Mouse (Mus musculus) embryonic facial prominence, embryonic 12.5 days (tissue): Measurements from ENCODE around the gene Lcn8. TPM values are rescaled to one million over a fixed set of nuclear protein-coding genes. Genes with fewer than 3 reads are reported as not detected.

Source experiments
- ATAC-seq: fragments of 200-750 bp; cut with Nextera tagmentation; 2 replicates; pipeline ENCODE4 v1.8.0; 2017; ENCODE audit not compliant: insufficient number of reproducible peaks, insufficient read depth, low FRiP score, low TSS enrichment
- H3K27ac ChIP-seq: fragments of 300-500 bp; sonication (generic); 2 replicates; pipeline ENCODE4 v1.5.1; 2016; ENCODE audit warnings: mild to moderate bottlenecking
- H3K27me3 ChIP-seq: fragments of 300-500 bp; sonication (generic); 2 replicates; pipeline ENCODE4 v1.6.1; 2016; ENCODE audit warnings: mild to moderate bottlenecking, moderate library complexity
- H3K36me3 ChIP-seq: fragments of 300-500 bp; sonication (generic); 2 replicates; pipeline ENCODE4 v1.6.1; 2016; ENCODE audit warnings: mild to moderate bottlenecking
- H3K4me1 ChIP-seq: fragments of 300-500 bp; sonication (generic); 2 replicates; pipeline ENCODE4 v1.6.1; 2016
- H3K4me2 ChIP-seq: fragments of 300-500 bp; sonication (generic); replicated peaks from 2 replicates; pipeline ENCODE4 v1.6.1; 2016; ENCODE audit warnings: mild to moderate bottlenecking, moderate library complexity
- H3K4me3 ChIP-seq: fragments of 300-500 bp; sonication (generic); 2 replicates; pipeline ENCODE4 v1.5.1; 2016; ENCODE audit warnings: mild to moderate bottlenecking
- H3K9ac ChIP-seq: fragments of 300-500 bp; sonication (generic); 2 replicates; pipeline ENCODE4 v1.6.1; 2016; ENCODE audit warnings: mild to moderate bottlenecking, moderate library complexity
- H3K9me3 ChIP-seq: fragments of 300-500 bp; sonication (generic); 2 replicates; pipeline ENCODE4 v1.6.1; 2016; ENCODE audit warnings: mild to moderate bottlenecking, moderate library complexity
- WGBS: fragments of 180-500 bp; shearing (Covaris S2); methylation state at CpG from one replicate; pipeline ENCODE4 v1.1.7; 2016; 5-methylcytosine and 5-hydroxymethylcytosine counted together
- polyA plus RNA-seq: library from polyadenylated mRNA; unstranded; fragments of >200 nt; fragmentation: Nextera tagmentation; extraction: Ambion mirVana; gene quantifications from 2 replicates; pipeline ENCODE4 v1.2.1, GENCODE M21; 2016

Lcn8 gene
- 0.36 and 0.62 TPM in 2 replicates for polyA plus RNA-seq

- H3K27ac ChIP-seq: no peak within 1 kb of the TSS
- no peak within 1 kb of the TSS for H3K4me3 ChIP-seq
- no peak within 1 kb of the TSS for H3K4me2 ChIP-seq
- H3K27me3 ChIP-seq: no peaks in the 10 kb centered on the region
- H3K36me3 ChIP-seq: no peaks in the 10 kb centered on the region
- WGBS: 75% methylated on average over 2 of the region's 2 CpGs
- no peaks in the 10 kb centered on the region for H3K4me1 ChIP-seq
- no peaks in the 10 kb centered on the region for H3K9me3 ChIP-seq
- H3K9ac ChIP-seq: no peak within 1 kb of the TSS
- ATAC-seq: no peak
These were observed at the start of gene Lcn8 for GRCm38 (mm10) chr2:25652902-25653301. Lcn8 (plus strand) TSS chr2:25653120.

GRCm38 (mm10) chr2:25607761-25608622 is 44.9 kb upstream of the Lcn8 start, which contains the start of gene Rabl6:
Rabl6 (minus strand) TSS chr2:25608521.
- peak; percentile 89 for ATAC-seq
- Histone ChIP-seq H3K27ac (peak within 1 kb of the TSS; percentile 91), H3K36me3 (peaks cover 4% of the 10 kb centered on the region), H3K4me1 (peaks cover 15% of the 10 kb centered on the region), H3K9me3 (no peaks in the 10 kb centered on the region), H3K4me3 (peak within 1 kb of the TSS; percentile 99), H3K27me3 (peaks cover 4% of the 10 kb centered on the region; the same call in 1 of the 2 replicates), H3K4me2 (peak within 1 kb of the TSS; percentile 68), H3K9ac (peak within 1 kb of the TSS; percentile 89)
- WGBS: under 1% methylated on average over 80 of the region's 80 CpGs

GRCm38 (mm10) chr2:25608671-25609070 is 44.2 kb upstream of the Lcn8 start:
- 0 out of 2 replicates have a peak overlapping the region, but pooled peaks have one; percentile 91 for H3K27ac ChIP-seq
- peaks cover 9% of the 10 kb centered on the region; the same call in 1 of the 2 replicates for H3K27me3 ChIP-seq
- H3K9me3 ChIP-seq: no peaks in the 10 kb centered on the region
- peak overlapping the region; percentile 99 for H3K4me3 ChIP-seq
- peak overlapping the region; percentile 89; the same call in 1 of the 2 replicates for H3K9ac ChIP-seq
- no peak for ATAC-seq
- H3K4me2 ChIP-seq: peak overlapping the region; percentile 68
- no peaks in the 10 kb centered on the region for H3K36me3 ChIP-seq
- peaks cover 15% of the 10 kb centered on the region for H3K4me1 ChIP-seq
- 66% methylated on average over 10 of the region's 10 CpGs for whole genome bisulfite sequencing

- no peak overlapping the region for H3K4me3 ChIP-seq
- H3K27me3 ChIP-seq: peaks cover 58% of the 10 kb centered on the region
- 25% methylated on average over 22 of the region's 22 CpGs for WGBS
- H3K36me3 ChIP-seq: no peaks in the 10 kb centered on the region
- H3K4me1 ChIP-seq: peaks cover 14% of the 10 kb centered on the region
- H3K27ac ChIP-seq: no peak overlapping the region
- H3K9ac ChIP-seq: no peak overlapping the region
- ATAC-seq: no peak
- peak overlapping the region; percentile 27; the same call in 1 of the 2 replicates for H3K4me2 ChIP-seq
- H3K9me3 ChIP-seq: no peaks in the 10 kb centered on the region
These were observed 36.5 kb upstream of the Lcn8 start for GRCm38 (mm10) chr2:25616398-25616797.

- H3K4me3 ChIP-seq: no peak within 1 kb of the TSS
- no peak within 1 kb of the TSS for H3K9ac ChIP-seq
- H3K9me3 ChIP-seq: no peaks in the 10 kb centered on the region
- peaks cover 58% of the 10 kb centered on the region for H3K27me3 ChIP-seq
- 79% methylated on average over 3 of the region's 3 CpGs for WGBS
- H3K4me1 ChIP-seq: peaks cover 18% of the 10 kb centered on the region
- no peak within 1 kb of the TSS for H3K27ac ChIP-seq
- H3K36me3 ChIP-seq: no peaks in the 10 kb centered on the region
- H3K4me2 ChIP-seq: no peak within 1 kb of the TSS
- no peak for ATAC-seq
These were observed 35.3 kb upstream of the Lcn8 start, which contains the start of gene Ccdc183 for GRCm38 (mm10) chr2:25617578-25617977. Ccdc183 (minus strand) TSS chr2:25617678.

GRCm38 (mm10) chr2:25620386-25620785 is 32.5 kb upstream of the Lcn8 start:
- no peak overlapping the region for H3K4me3 ChIP-seq
- H3K9ac ChIP-seq: 0 out of 2 replicates have a peak overlapping the region, but pooled peaks have one; percentile 19
- H3K36me3 ChIP-seq: no peaks in the 10 kb centered on the region
- H3K4me2 ChIP-seq: no peak overlapping the region
- H3K9me3 ChIP-seq: no peaks in the 10 kb centered on the region
- no peak overlapping the region for H3K27ac ChIP-seq
- peaks cover 18% of the 10 kb centered on the region for H3K4me1 ChIP-seq
- WGBS: 83% methylated on average over 6 of the region's 6 CpGs
- peaks cover 34% of the 10 kb centered on the region for H3K27me3 ChIP-seq
- no peak for ATAC-seq

GRCm38 (mm10) chr2:25620852-25621228 is 32.1 kb upstream of the Lcn8 start:
- WGBS: 82% methylated on average over 4 of the region's 4 CpGs
- Histone ChIP-seq H3K36me3 (no peaks in the 10 kb centered on the region), H3K4me1 (peaks cover 18% of the 10 kb centered on the region), H3K27me3 (peaks cover 30% of the 10 kb centered on the region), H3K9ac (no peak overlapping the region), H3K9me3 (no peaks in the 10 kb centered on the region), H3K27ac (no peak overlapping the region), H3K4me3 (no peak overlapping the region), H3K4me2 (peak overlapping the region; percentile 75; the same call in 1 of the 2 replicates)
- ATAC-seq: no peak

- no peaks in the 10 kb centered on the region for H3K9me3 ChIP-seq
- H3K4me3 ChIP-seq: peak within 1 kb of the TSS; percentile 49
- H3K9ac ChIP-seq: peak within 1 kb of the TSS; percentile 60
- peak within 1 kb of the TSS; percentile 75 for H3K4me2 ChIP-seq
- peaks cover 13% of the 10 kb centered on the region for H3K4me1 ChIP-seq
- no peaks in the 10 kb centered on the region for H3K36me3 ChIP-seq
- WGBS: 6% methylated on average over 34 of the region's 34 CpGs
- peaks cover 23% of the 10 kb centered on the region for H3K27me3 ChIP-seq
- ATAC-seq: peak; percentile 75
- no peak within 1 kb of the TSS; the same call in 1 of the 2 replicates for H3K27ac ChIP-seq
These were observed 31.4 kb upstream of the Lcn8 start, which contains the start of gene Tmem141 for GRCm38 (mm10) chr2:25621229-25622200. Tmem141 (minus strand) TSS chr2:25622005.

- Histone ChIP-seq H3K4me1 (peaks cover 7% of the 10 kb centered on the region), H3K9ac (no peak overlapping the region), H3K36me3 (no peaks in the 10 kb centered on the region), H3K4me2 (no peak overlapping the region), H3K27me3 (no peaks in the 10 kb centered on the region), H3K4me3 (no peak overlapping the region), H3K9me3 (no peaks in the 10 kb centered on the region), H3K27ac (no peak overlapping the region)
- WGBS: 59% methylated on average over 5 of the region's 5 CpGs
- ATAC-seq: no peak
These were observed 26.9 kb upstream of the Lcn8 start for GRCm38 (mm10) chr2:25625986-25626385.

- Histone ChIP-seq H3K9ac (no peak within 1 kb of the TSS), H3K4me1 (no peaks in the 10 kb centered on the region), H3K27me3 (no peaks in the 10 kb centered on the region), H3K4me2 (no peak within 1 kb of the TSS), H3K27ac (no peak within 1 kb of the TSS), H3K36me3 (no peaks in the 10 kb centered on the region), H3K4me3 (no peak within 1 kb of the TSS), H3K9me3 (no peaks in the 10 kb centered on the region)
- no peak for ATAC-seq
- 70% methylated on average over 6 of the region's 6 CpGs for WGBS
These were observed 25.1 kb upstream of the Lcn8 start, which contains the start of gene Fcna for GRCm38 (mm10) chr2:25627811-25628210. Fcna (minus strand) TSS chr2:25628030.

- no peak for ATAC-seq
- Histone ChIP-seq H3K27ac (no peak overlapping the region), H3K4me2 (no peak overlapping the region), H3K9ac (no peak overlapping the region), H3K9me3 (no peaks in the 10 kb centered on the region), H3K27me3 (no peaks in the 10 kb centered on the region), H3K4me1 (no peaks in the 10 kb centered on the region), H3K36me3 (no peaks in the 10 kb centered on the region), H3K4me3 (no peak overlapping the region)
- 37% methylated on average over 4 of the region's 4 CpGs for WGBS
These were observed 24.2 kb upstream of the Lcn8 start for GRCm38 (mm10) chr2:25628738-25629137.
